Mouse (Mus musculus): Measurements from ENCODE around the gene Bnc2. TPM values are rescaled to one million over a fixed set of nuclear protein-coding genes. Genes with fewer than 3 reads are reported as not detected.

Gene Bnc2
- not detected in 2 replicates for polyA plus RNA-seq (2011; ENCODE audit: insufficient read depth, insufficient read length, low replicate concordance, missing spikeins)

DNA sequence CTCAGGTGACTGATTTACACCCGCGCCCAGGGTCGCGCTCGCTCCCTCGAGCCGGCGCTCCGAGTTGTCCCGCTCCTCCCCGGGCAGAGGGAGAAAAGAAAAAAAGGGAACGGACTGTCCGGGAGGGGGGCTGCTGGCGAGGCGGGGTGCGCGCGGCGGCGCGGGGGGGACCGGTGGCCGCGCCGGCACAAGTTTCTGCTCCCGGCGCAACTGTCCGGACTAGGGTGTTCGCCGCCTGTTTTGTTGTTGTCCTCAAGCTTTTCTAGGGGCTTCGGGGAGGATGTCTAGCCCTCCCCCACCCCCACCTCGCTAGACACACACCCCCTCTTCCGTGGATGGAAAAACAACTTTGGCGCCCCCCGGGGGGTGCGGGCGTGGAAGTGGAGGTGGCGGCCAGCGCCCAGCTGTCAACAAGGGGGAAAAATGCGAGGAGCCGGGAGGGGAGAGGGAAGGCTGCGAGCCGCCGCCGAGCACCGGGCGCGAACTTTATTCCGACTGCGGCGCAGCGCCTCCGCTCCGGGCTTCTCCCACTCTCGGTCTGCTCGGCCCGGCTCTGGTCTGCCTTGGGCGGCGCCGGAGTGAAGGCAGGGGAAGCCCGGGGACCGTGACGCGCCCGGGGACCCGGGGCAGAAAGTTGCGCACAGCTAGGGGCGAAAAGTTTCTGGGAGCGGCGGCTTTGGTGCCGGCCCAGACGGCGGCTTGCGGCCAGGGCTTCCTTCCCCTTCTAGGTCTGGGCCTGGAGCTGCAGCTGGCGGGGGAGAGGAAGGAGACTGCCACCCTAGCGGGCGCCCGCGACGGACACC lies at the start of gene Bnc2:
TSS of gene Bnc2 (minus strand) at position 105 of the 803 bp plus-strand sequence.
- H3K27ac ChIP-seq (ENCODE audit: control insufficient read depth, insufficient read depth, low read depth, low read length, poor library complexity): no peak within 1 kb of the TSS; the same call in 1 of the 2 replicates
- H3K4me1 ChIP-seq (ENCODE audit: control insufficient read depth, insufficient read depth, low read length): no peaks in the 10 kb centered on the region; the same call in 1 of the 2 replicates
- no peak within 1 kb of the TSS for H3K4me3 ChIP-seq (replicated peaks; ENCODE audit: control insufficient read depth, low read depth, low read length)
- TF ChIP-seq POLR2A (IDR thresholded peaks at IDR 0.05; ENCODE audit: borderline replicate concordance, control insufficient read depth, low read depth, low read length) (no peak), CTCF (IDR thresholded peaks at IDR 0.05; ENCODE audit: control insufficient read depth, insufficient read depth, low read length) (no peak)
- under 1% methylated on average over 70 of the region's 80 CpGs for WGBS

- no peaks in the 10 kb centered on the region for H3K4me1 ChIP-seq (ENCODE audit: control insufficient read depth, insufficient read depth, low read length)
- TF ChIP-seq CTCF (IDR thresholded peaks at IDR 0.05; ENCODE audit: control insufficient read depth, insufficient read depth, low read length) (no peak), POLR2A (IDR thresholded peaks at IDR 0.05; ENCODE audit: borderline replicate concordance, control insufficient read depth, low read depth, low read length) (no peak)
- 70% methylated on average over 5 of the region's 5 CpGs for WGBS
- no peak overlapping the region for H3K4me3 ChIP-seq (replicated peaks; ENCODE audit: control insufficient read depth, low read depth, low read length)
- H3K27ac ChIP-seq (ENCODE audit: control insufficient read depth, insufficient read depth, low read depth, low read length, poor library complexity): no peak overlapping the region
Observed at GRCm38 (mm10) chr4:84707961-84708360, 32.9 kb upstream of the Bnc2 start.

- Histone ChIP-seq H3K27ac (ENCODE audit: control insufficient read depth, insufficient read depth, low read depth, low read length, poor library complexity) (no peak overlapping the region), H3K4me3 (replicated peaks; ENCODE audit: control insufficient read depth, low read depth, low read length) (no peak overlapping the region), H3K4me1 (ENCODE audit: control insufficient read depth, insufficient read depth, low read length) (peaks cover 4% of the 10 kb centered on the region)
- 9% methylated on average over 10 of the region's 10 CpGs for WGBS
- TF ChIP-seq POLR2A (IDR thresholded peaks at IDR 0.05; ENCODE audit: borderline replicate concordance, control insufficient read depth, low read depth, low read length): no peak
- no peak for TF ChIP-seq CTCF (IDR thresholded peaks at IDR 0.05; ENCODE audit: control insufficient read depth, insufficient read depth, low read length)
Observed at GRCm38 (mm10) chr4:84685521-84686366, 10.7 kb upstream of the Bnc2 start.

DNA sequence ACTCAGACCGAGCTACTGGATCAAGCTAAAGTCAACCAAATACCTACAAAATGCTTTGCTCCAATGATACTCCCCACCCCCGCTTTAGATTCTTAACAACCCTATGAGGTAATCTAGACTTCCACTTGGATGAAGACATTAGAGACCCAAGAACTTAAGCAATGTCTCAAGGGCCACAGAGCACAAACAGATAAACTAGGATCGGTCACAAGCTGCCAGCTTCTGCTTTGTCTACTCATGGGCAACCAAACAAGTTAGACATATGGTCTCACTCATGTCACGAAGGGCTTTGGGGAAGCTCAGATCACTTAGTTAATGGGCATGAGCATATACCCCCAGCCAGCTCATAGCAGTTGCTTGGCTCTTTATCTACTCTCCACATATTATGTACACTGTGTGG lies 9.9 kb upstream of the Bnc2 start:
- H3K4me3 ChIP-seq (replicated peaks; ENCODE audit: control insufficient read depth, low read depth, low read length): no peak overlapping the region
- no peak overlapping the region for H3K27ac ChIP-seq (ENCODE audit: control insufficient read depth, insufficient read depth, low read depth, low read length, poor library complexity)
- peaks cover 4% of the 10 kb centered on the region for H3K4me1 ChIP-seq (ENCODE audit: control insufficient read depth, insufficient read depth, low read length)
- TF ChIP-seq POLR2A (IDR thresholded peaks at IDR 0.05; ENCODE audit: borderline replicate concordance, control insufficient read depth, low read depth, low read length): no peak
- no peak for TF ChIP-seq CTCF (IDR thresholded peaks at IDR 0.05; ENCODE audit: control insufficient read depth, insufficient read depth, low read length)
- 34% methylated on average over 4 of the region's 4 CpGs for WGBS

- TF ChIP-seq POLR2A (IDR thresholded peaks at IDR 0.05; ENCODE audit: borderline replicate concordance, control insufficient read depth, low read depth, low read length) (no peak), CTCF (IDR thresholded peaks at IDR 0.05; ENCODE audit: control insufficient read depth, insufficient read depth, low read length) (no peak)
- 1% methylated on average over 19 of the region's 19 CpGs for WGBS
- no peak overlapping the region for H3K27ac ChIP-seq (ENCODE audit: control insufficient read depth, insufficient read depth, low read depth, low read length, poor library complexity)
- no peaks in the 10 kb centered on the region; the same call in 1 of the 2 replicates for H3K4me1 ChIP-seq (ENCODE audit: control insufficient read depth, insufficient read depth, low read length)
- no peak overlapping the region for H3K4me3 ChIP-seq (replicated peaks; ENCODE audit: control insufficient read depth, low read depth, low read length)
Observed at GRCm38 (mm10) chr4:84675974-84676315, 870 bp upstream of the Bnc2 start.

DNA sequence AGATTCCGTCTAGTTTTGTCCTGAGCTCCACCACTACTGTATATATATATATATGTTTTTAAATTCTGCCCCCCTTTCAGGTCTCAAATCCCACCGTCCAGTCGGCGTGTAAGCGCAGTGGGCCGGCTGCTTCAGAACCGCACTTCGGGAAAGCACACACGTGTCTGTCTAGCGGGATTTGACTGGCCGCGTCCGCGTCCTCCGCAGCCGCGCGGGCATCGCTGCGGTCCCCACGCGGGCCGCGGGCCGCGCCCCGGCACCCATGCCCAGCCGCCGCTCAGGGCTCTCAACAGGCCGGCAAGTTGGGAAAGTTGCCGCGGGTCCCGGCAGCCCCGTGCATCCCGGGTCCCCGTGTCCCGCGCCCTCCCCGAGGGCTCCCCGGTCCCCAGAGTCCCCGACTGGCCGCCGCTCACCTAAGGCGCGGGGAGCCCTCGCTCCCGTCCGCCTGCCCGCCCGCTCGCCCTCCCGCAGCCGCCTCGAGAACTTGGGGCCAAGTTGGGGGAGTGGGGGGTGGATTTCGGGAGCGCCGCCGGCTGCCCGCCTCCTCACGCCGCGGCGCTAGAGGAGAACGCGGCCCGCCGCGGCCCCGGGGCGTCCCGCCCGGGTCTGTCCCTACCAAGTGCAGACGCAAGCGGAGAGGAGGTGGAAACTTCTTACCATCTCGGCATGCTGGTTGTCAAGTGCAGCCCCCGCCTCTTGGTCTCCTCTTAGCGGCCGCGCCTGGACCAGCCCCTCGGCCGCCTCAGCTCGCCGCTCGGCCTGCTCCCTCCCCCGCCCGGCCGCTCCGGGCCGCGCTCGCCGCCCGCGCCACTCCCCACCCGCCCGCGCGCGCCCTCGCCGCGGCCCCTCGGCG lies 531 bp downstream of the Bnc2 start:
- no peaks in the 10 kb centered on the region; the same call in 1 of the 2 replicates for H3K4me1 ChIP-seq (ENCODE audit: control insufficient read depth, insufficient read depth, low read length)
- H3K27ac ChIP-seq (ENCODE audit: control insufficient read depth, insufficient read depth, low read depth, low read length, poor library complexity): no peak overlapping the region; the same call in 1 of the 2 replicates
- no peak for TF ChIP-seq POLR2A (IDR thresholded peaks at IDR 0.05; ENCODE audit: borderline replicate concordance, control insufficient read depth, low read depth, low read length)
- TF ChIP-seq CTCF (IDR thresholded peaks at IDR 0.05; ENCODE audit: control insufficient read depth, insufficient read depth, low read length): no peak
- WGBS: 1% methylated on average over 98 of the region's 104 CpGs
- H3K4me3 ChIP-seq (replicated peaks; ENCODE audit: control insufficient read depth, low read depth, low read length): no peak overlapping the region

DNA sequence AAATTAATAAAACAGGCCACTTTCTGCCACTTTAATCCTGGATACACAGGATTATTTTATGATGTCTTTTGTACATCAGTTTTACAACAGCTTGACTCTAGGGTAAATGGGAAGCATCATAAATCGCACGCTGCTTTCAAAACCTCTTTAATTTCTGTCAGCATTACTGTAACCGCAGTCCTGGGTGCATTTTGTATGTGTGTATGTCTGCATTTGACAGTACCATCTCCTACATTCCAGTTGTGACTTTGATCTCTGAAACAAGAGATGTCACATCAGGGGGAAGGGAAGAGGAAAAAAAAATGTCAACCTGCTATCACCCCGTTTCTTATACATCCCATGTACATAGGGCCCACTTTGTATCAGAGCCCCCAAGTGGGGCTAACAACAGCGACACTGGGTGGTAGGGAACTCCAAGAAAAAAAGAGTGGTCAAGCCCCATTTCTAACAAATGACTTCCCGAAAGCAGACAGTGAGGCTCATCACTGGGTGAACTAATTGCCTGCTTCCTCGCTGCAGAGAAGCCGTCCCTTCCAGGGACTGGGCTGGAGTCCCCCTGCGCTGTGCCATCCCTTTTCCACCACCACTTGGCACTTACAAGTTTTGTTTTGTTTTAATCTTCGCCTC lies 1.3 kb downstream of the Bnc2 start:
- 24% methylated on average over 10 of the region's 10 CpGs for WGBS
- H3K4me3 ChIP-seq (replicated peaks; ENCODE audit: control insufficient read depth, low read depth, low read length): no peak overlapping the region

More for the DNA sequence above, 1.3 kb downstream of the Bnc2 start:
- TF ChIP-seq POLR2A (IDR thresholded peaks at IDR 0.05; ENCODE audit: borderline replicate concordance, control insufficient read depth, low read depth, low read length) (no peak), CTCF (IDR thresholded peaks at IDR 0.05; ENCODE audit: control insufficient read depth, insufficient read depth, low read length) (no peak)
- Histone ChIP-seq H3K4me1 (ENCODE audit: control insufficient read depth, insufficient read depth, low read length) (no peaks in the 10 kb centered on the region; the same call in 1 of the 2 replicates), H3K27ac (ENCODE audit: control insufficient read depth, insufficient read depth, low read depth, low read length, poor library complexity) (no peak overlapping the region)
